Mouse (Mus musculus): ENCODE measurements around the gene Tmc3. TPM values are rescaled to one million over a fixed set of nuclear protein-coding genes. Genes with fewer than 3 reads are reported as not detected.

Tmc3 gene
- 0.13 and 0.21 TPM in 2 replicates for polyA plus RNA-seq (2014; fragmentation: Nextera tagmentation; extraction: Ambion mirVana)

GRCm38 (mm10) chr7:83584639-83585471 lies at the start of gene Tmc3:
TSS of gene Tmc3 (plus strand) at chr7:83584927.
- Histone ChIP-seq H3K27me3 (ENCODE audit: control insufficient read depth, insufficient read depth, low read length) (no peaks in the 10 kb centered on the region), H3K27ac (ENCODE audit: low read depth, low read length) (no peak within 1 kb of the TSS), H3K4me3 (ENCODE audit: low read depth, low read length) (no peak within 1 kb of the TSS), H3K36me3 (ENCODE audit: control insufficient read depth, insufficient read depth, low read length) (no peaks in the 10 kb centered on the region), H3K9ac (ENCODE audit: low read depth, low read length) (no peak within 1 kb of the TSS), H3K9me3 (replicated peaks; ENCODE audit: control insufficient read depth, low read length) (no peaks in the 10 kb centered on the region), H3K4me1 (ENCODE audit: control insufficient read depth, insufficient read depth, low read length) (peaks cover 8% of the 10 kb centered on the region), H3K4me2 (no peak within 1 kb of the TSS)
- ATAC-seq (replicated peaks; ENCODE audit: insufficient number of reproducible peaks, low FRiP score, low TSS enrichment), result no peak
- WGBS (ENCODE audit: insufficient replicate concordance), result 22% methylated on average over 11 of the region's 11 CpGs

- H3K27ac ChIP-seq (ENCODE audit: low read depth, low read length), result no peak overlapping the region
- ATAC-seq (replicated peaks; ENCODE audit: insufficient number of reproducible peaks, low FRiP score, low TSS enrichment), result no peak
- H3K4me3 ChIP-seq (ENCODE audit: low read depth, low read length), result no peak overlapping the region
- WGBS (ENCODE audit: insufficient replicate concordance), result 72% methylated on average over 5 of the region's 5 CpGs
- H3K9me3 ChIP-seq (replicated peaks; ENCODE audit: control insufficient read depth, low read length), result no peaks in the 10 kb centered on the region
- no peak overlapping the region for H3K4me2 ChIP-seq
- no peak overlapping the region for H3K9ac ChIP-seq (ENCODE audit: low read depth, low read length)
- no peaks in the 10 kb centered on the region for H3K27me3 ChIP-seq (ENCODE audit: control insufficient read depth, insufficient read depth, low read length)
- no peaks in the 10 kb centered on the region for H3K4me1 ChIP-seq (ENCODE audit: control insufficient read depth, insufficient read depth, low read length)
- H3K36me3 ChIP-seq (ENCODE audit: control insufficient read depth, insufficient read depth, low read length), result no peaks in the 10 kb centered on the region
Observed at GRCm38 (mm10) chr7:83541536-83542169, 43.1 kb upstream of the Tmc3 start.

GRCm38 (mm10) chr7:83548686-83549352 lies 35.9 kb upstream of the Tmc3 start:
- WGBS (ENCODE audit: insufficient replicate concordance), result 48% methylated on average over 7 of the region's 7 CpGs
- ATAC-seq (replicated peaks; ENCODE audit: insufficient number of reproducible peaks, low FRiP score, low TSS enrichment), result no peak
- no peak overlapping the region for H3K4me2 ChIP-seq
- no peaks in the 10 kb centered on the region for H3K4me1 ChIP-seq (ENCODE audit: control insufficient read depth, insufficient read depth, low read length)
- no peak overlapping the region for H3K4me3 ChIP-seq (ENCODE audit: low read depth, low read length)
- H3K36me3 ChIP-seq (ENCODE audit: control insufficient read depth, insufficient read depth, low read length), result no peaks in the 10 kb centered on the region
- peaks cover 11% of the 10 kb centered on the region for H3K27me3 ChIP-seq (ENCODE audit: control insufficient read depth, insufficient read depth, low read length)
- no peaks in the 10 kb centered on the region for H3K9me3 ChIP-seq (replicated peaks; ENCODE audit: control insufficient read depth, low read length)
- H3K9ac ChIP-seq (ENCODE audit: low read depth, low read length), result no peak overlapping the region
- H3K27ac ChIP-seq (ENCODE audit: low read depth, low read length), result no peak overlapping the region

GRCm38 (mm10) chr7:83549353-83549774 lies 35.4 kb upstream of the Tmc3 start:
- no peak overlapping the region for H3K4me3 ChIP-seq (ENCODE audit: low read depth, low read length)
- WGBS (ENCODE audit: insufficient replicate concordance), result 53% methylated on average over 7 of the region's 7 CpGs
- peaks cover 11% of the 10 kb centered on the region for H3K27me3 ChIP-seq (ENCODE audit: control insufficient read depth, insufficient read depth, low read length)
- H3K9ac ChIP-seq (ENCODE audit: low read depth, low read length), result no peak overlapping the region
- H3K27ac ChIP-seq (ENCODE audit: low read depth, low read length), result no peak overlapping the region
- H3K9me3 ChIP-seq (replicated peaks; ENCODE audit: control insufficient read depth, low read length), result no peaks in the 10 kb centered on the region
- no peak for ATAC-seq (replicated peaks; ENCODE audit: insufficient number of reproducible peaks, low FRiP score, low TSS enrichment)
- no peaks in the 10 kb centered on the region for H3K4me1 ChIP-seq (ENCODE audit: control insufficient read depth, insufficient read depth, low read length)
- peak overlapping the region; percentile 18 for H3K4me2 ChIP-seq
- H3K36me3 ChIP-seq (ENCODE audit: control insufficient read depth, insufficient read depth, low read length), result no peaks in the 10 kb centered on the region

- Histone ChIP-seq H3K4me3 (ENCODE audit: low read depth, low read length) (no peak overlapping the region), H3K9ac (ENCODE audit: low read depth, low read length) (no peak overlapping the region), H3K4me2 (peak overlapping the region; percentile 18), H3K36me3 (ENCODE audit: control insufficient read depth, insufficient read depth, low read length) (no peaks in the 10 kb centered on the region), H3K9me3 (replicated peaks; ENCODE audit: control insufficient read depth, low read length) (no peaks in the 10 kb centered on the region), H3K27me3 (ENCODE audit: control insufficient read depth, insufficient read depth, low read length) (peaks cover 11% of the 10 kb centered on the region), H3K4me1 (ENCODE audit: control insufficient read depth, insufficient read depth, low read length) (no peaks in the 10 kb centered on the region), H3K27ac (ENCODE audit: low read depth, low read length) (no peak overlapping the region)
- no peak for ATAC-seq (replicated peaks; ENCODE audit: insufficient number of reproducible peaks, low FRiP score, low TSS enrichment)
- 27% methylated on average over 5 of the region's 5 CpGs for WGBS (ENCODE audit: insufficient replicate concordance)
Observed at GRCm38 (mm10) chr7:83549951-83550407, 34.7 kb upstream of the Tmc3 start.

GRCm38 (mm10) chr7:83554477-83554876 lies 30.2 kb upstream of the Tmc3 start:
- WGBS (ENCODE audit: insufficient replicate concordance), result 66% methylated on average over 6 of the region's 6 CpGs
- H3K27me3 ChIP-seq (ENCODE audit: control insufficient read depth, insufficient read depth, low read length), result 0 out of 2 replicates have a peak, but pooled peaks cover 2% of the 10 kb centered on the region
- no peak overlapping the region for H3K27ac ChIP-seq (ENCODE audit: low read depth, low read length)
- no peaks in the 10 kb centered on the region for H3K36me3 ChIP-seq (ENCODE audit: control insufficient read depth, insufficient read depth, low read length)
- H3K4me3 ChIP-seq (ENCODE audit: low read depth, low read length), result no peak overlapping the region
- no peaks in the 10 kb centered on the region for H3K9me3 ChIP-seq (replicated peaks; ENCODE audit: control insufficient read depth, low read length)
- no peak overlapping the region for H3K9ac ChIP-seq (ENCODE audit: low read depth, low read length)
- no peaks in the 10 kb centered on the region for H3K4me1 ChIP-seq (ENCODE audit: control insufficient read depth, insufficient read depth, low read length)
- no peak overlapping the region for H3K4me2 ChIP-seq
- ATAC-seq (replicated peaks; ENCODE audit: insufficient number of reproducible peaks, low FRiP score, low TSS enrichment), result no peak

- WGBS (ENCODE audit: insufficient replicate concordance), result 64% methylated on average over 2 of the region's 2 CpGs
- H3K4me3 ChIP-seq (ENCODE audit: low read depth, low read length), result no peak overlapping the region
- H3K9me3 ChIP-seq (replicated peaks; ENCODE audit: control insufficient read depth, low read length), result no peaks in the 10 kb centered on the region
- no peak for ATAC-seq (replicated peaks; ENCODE audit: insufficient number of reproducible peaks, low FRiP score, low TSS enrichment)
- H3K4me2 ChIP-seq, result no peak overlapping the region
- H3K4me1 ChIP-seq (ENCODE audit: control insufficient read depth, insufficient read depth, low read length), result no peaks in the 10 kb centered on the region
- H3K36me3 ChIP-seq (ENCODE audit: control insufficient read depth, insufficient read depth, low read length), result no peaks in the 10 kb centered on the region
- H3K9ac ChIP-seq (ENCODE audit: low read depth, low read length), result no peak overlapping the region
- no peak overlapping the region for H3K27ac ChIP-seq (ENCODE audit: low read depth, low read length)
- H3K27me3 ChIP-seq (ENCODE audit: control insufficient read depth, insufficient read depth, low read length), result 0 out of 2 replicates have a peak, but pooled peaks cover 2% of the 10 kb centered on the region
Observed at GRCm38 (mm10) chr7:83556488-83556887, 28.2 kb upstream of the Tmc3 start.

GRCm38 (mm10) chr7:83558741-83559280 lies 25.9 kb upstream of the Tmc3 start:
- Histone ChIP-seq H3K9ac (ENCODE audit: low read depth, low read length) (no peak overlapping the region), H3K4me1 (ENCODE audit: control insufficient read depth, insufficient read depth, low read length) (no peaks in the 10 kb centered on the region), H3K27ac (ENCODE audit: low read depth, low read length) (no peak overlapping the region), H3K4me2 (no peak overlapping the region), H3K27me3 (ENCODE audit: control insufficient read depth, insufficient read depth, low read length) (no peaks in the 10 kb centered on the region), H3K36me3 (ENCODE audit: control insufficient read depth, insufficient read depth, low read length) (no peaks in the 10 kb centered on the region), H3K9me3 (replicated peaks; ENCODE audit: control insufficient read depth, low read length) (no peaks in the 10 kb centered on the region), H3K4me3 (ENCODE audit: low read depth, low read length) (no peak overlapping the region)
- ATAC-seq (replicated peaks; ENCODE audit: insufficient number of reproducible peaks, low FRiP score, low TSS enrichment), result no peak
- WGBS (ENCODE audit: insufficient replicate concordance), result 61% methylated on average over 5 of the region's 5 CpGs

Data from heart, embryonic 11.5 days (tissue).